Mouse (Mus musculus): Measurements from ENCODE around the gene Tead3. TPM values are rescaled to one million over a fixed set of nuclear protein-coding genes. Genes with fewer than 3 reads are reported as not detected.
A peak's percentile ranks its signal among the peaks of the same experiment; 100 is the strongest.

Tead3 gene
- polyA plus RNA-seq, 1 experiment from 2014 or later = 13.3 TPM

DNA sequence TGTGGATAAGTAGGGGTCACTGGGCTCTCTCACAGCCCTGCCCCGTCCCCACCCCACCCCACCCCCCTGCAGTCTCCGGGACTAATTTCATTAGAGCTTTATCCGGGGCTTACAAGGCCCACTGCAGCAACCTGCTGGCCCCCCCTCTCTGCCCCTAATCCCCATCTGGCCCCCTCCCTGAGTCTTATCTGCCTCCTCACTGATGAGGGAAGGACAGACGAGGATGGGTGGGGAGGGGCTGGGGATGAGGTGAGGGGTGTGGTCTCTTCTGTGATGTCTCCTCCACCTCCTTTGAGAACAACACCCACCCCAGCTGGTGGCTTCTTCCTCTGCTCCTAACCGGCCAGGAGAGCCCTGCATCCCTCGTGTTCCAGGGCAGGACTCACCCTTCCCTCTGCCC is 29.6 kb upstream of the Tead3 start:
- H3K4me1 ChIP-seq (replicated peaks; ENCODE audit: control insufficient read depth, insufficient read depth, low read length) = no peaks in the 10 kb centered on the region
- no peak overlapping the region for H3K9ac ChIP-seq (ENCODE audit: low read length)
- no peak overlapping the region for H3K4me3 ChIP-seq (ENCODE audit: low read depth, low read length)
- H3K27me3 ChIP-seq (replicated peaks; ENCODE audit: control insufficient read depth, insufficient read depth, low read length) = peaks cover 8% of the 10 kb centered on the region
- ATAC-seq (replicated peaks; ENCODE audit: low FRiP score, low TSS enrichment, low read depth) (no peak), DNase-seq (ENCODE audit: low spot score) (no peak)
- no peak overlapping the region for H3K27ac ChIP-seq (ENCODE audit: low read depth)
- no peak overlapping the region for H3K4me2 ChIP-seq (ENCODE audit: low read length)
- no peaks in the 10 kb centered on the region for H3K9me3 ChIP-seq (ENCODE audit: control insufficient read depth, low read length)
- 7% methylated on average over 6 of the region's 6 CpGs for WGBS
- no peaks in the 10 kb centered on the region for H3K36me3 ChIP-seq (ENCODE audit: control insufficient read depth, insufficient read depth, low read length)

GRCm38 (mm10) chr17:28375592-28376061 is 25.0 kb upstream of the Tead3 start:
- H3K9ac ChIP-seq (ENCODE audit: low read length) = no peak overlapping the region
- peak overlapping the region; percentile 6; the same call in 1 of the 2 replicates for H3K4me2 ChIP-seq (ENCODE audit: low read length)
- H3K27me3 ChIP-seq (replicated peaks; ENCODE audit: control insufficient read depth, insufficient read depth, low read length) = peaks cover 24% of the 10 kb centered on the region
- 6% methylated on average over 17 of the region's 17 CpGs for WGBS
- no peaks in the 10 kb centered on the region for H3K36me3 ChIP-seq (ENCODE audit: control insufficient read depth, insufficient read depth, low read length)
- H3K9me3 ChIP-seq (ENCODE audit: control insufficient read depth, low read length) = no peaks in the 10 kb centered on the region
- DNase-seq (ENCODE audit: low spot score) (no peak), ATAC-seq (replicated peaks; ENCODE audit: low FRiP score, low TSS enrichment, low read depth) (peak; percentile 51)
- H3K4me3 ChIP-seq (ENCODE audit: low read depth, low read length) = no peak overlapping the region
- no peak overlapping the region for H3K27ac ChIP-seq (ENCODE audit: low read depth)
- no peaks in the 10 kb centered on the region for H3K4me1 ChIP-seq (replicated peaks; ENCODE audit: control insufficient read depth, insufficient read depth, low read length)

DNA sequence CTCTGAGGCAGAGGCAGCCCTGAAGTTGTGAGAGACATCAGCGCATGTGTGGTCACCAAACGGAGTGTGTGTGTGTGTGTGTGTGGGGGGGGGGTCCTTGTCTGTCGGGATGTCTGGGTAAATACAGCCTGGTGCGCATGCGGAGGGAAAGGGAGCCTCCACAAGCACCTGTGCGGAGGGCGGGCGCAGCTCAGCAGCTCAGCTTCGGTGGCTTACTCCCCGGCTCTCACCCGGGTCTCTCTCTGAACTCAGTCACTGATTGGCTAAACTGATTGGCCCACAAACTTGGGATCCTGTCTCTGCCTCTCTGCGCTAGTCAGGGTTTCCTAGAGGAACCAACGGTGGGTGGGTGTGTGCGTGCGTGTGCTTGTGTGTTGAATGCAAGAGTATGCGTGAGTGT is 23.9 kb upstream of the Tead3 start:
- WGBS = 22% methylated on average over 16 of the region's 16 CpGs
- Histone ChIP-seq H3K4me2 (ENCODE audit: low read length) (0 out of 2 replicates have a peak overlapping the region, but pooled peaks have one; percentile 8), H3K4me3 (ENCODE audit: low read depth, low read length) (no peak overlapping the region), H3K27ac (ENCODE audit: low read depth) (no peak overlapping the region), H3K9ac (ENCODE audit: low read length) (no peak overlapping the region), H3K4me1 (replicated peaks; ENCODE audit: control insufficient read depth, insufficient read depth, low read length) (no peaks in the 10 kb centered on the region), H3K27me3 (replicated peaks; ENCODE audit: control insufficient read depth, insufficient read depth, low read length) (peaks cover 24% of the 10 kb centered on the region), H3K9me3 (ENCODE audit: control insufficient read depth, low read length) (no peaks in the 10 kb centered on the region), H3K36me3 (ENCODE audit: control insufficient read depth, insufficient read depth, low read length) (no peaks in the 10 kb centered on the region)
- DNase-seq (ENCODE audit: low spot score) (no peak), ATAC-seq (replicated peaks; ENCODE audit: low FRiP score, low TSS enrichment, low read depth) (no peak)

- Histone ChIP-seq H3K27me3 (replicated peaks; ENCODE audit: control insufficient read depth, insufficient read depth, low read length) (peaks cover 24% of the 10 kb centered on the region), H3K4me2 (ENCODE audit: low read length) (no peak overlapping the region), H3K9ac (ENCODE audit: low read length) (no peak overlapping the region), H3K4me1 (replicated peaks; ENCODE audit: control insufficient read depth, insufficient read depth, low read length) (no peaks in the 10 kb centered on the region), H3K9me3 (ENCODE audit: control insufficient read depth, low read length) (no peaks in the 10 kb centered on the region), H3K4me3 (ENCODE audit: low read depth, low read length) (no peak overlapping the region), H3K27ac (ENCODE audit: low read depth) (no peak overlapping the region), H3K36me3 (ENCODE audit: control insufficient read depth, insufficient read depth, low read length) (no peaks in the 10 kb centered on the region)
- ATAC-seq (replicated peaks; ENCODE audit: low FRiP score, low TSS enrichment, low read depth) (peak; percentile 58; the same call in 1 of the 2 replicates), DNase-seq (ENCODE audit: low spot score) (no peak)
- WGBS = 16% methylated on average over 10 of the region's 10 CpGs
Observed at GRCm38 (mm10) chr17:28373821-28374220, 23.2 kb upstream of the Tead3 start.

DNA sequence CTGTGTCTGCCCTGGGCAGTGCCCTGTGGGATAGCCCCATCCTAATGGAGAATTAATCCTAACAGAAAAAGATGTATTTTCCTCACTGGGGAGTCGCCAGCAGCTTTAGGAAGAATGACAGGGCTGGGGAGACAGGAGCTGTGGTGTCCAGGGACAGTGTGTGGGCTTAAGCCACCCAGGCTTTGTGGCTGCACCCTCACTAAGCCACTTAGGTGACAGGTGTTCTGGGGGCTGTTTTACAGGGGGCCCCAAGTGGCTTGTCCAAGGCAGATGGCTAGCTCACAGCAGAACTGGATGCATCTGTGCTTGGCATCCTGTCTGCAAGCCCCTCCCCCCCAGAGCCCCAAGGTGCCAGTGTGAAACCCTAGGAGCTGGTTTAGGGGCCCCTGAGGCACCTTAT is 21.3 kb upstream of the Tead3 start:
- no peak overlapping the region for H3K9ac ChIP-seq (ENCODE audit: low read length)
- no peak overlapping the region for H3K27ac ChIP-seq (ENCODE audit: low read depth)
- H3K9me3 ChIP-seq (ENCODE audit: control insufficient read depth, low read length) = no peaks in the 10 kb centered on the region
- no peak overlapping the region for H3K4me2 ChIP-seq (ENCODE audit: low read length)
- WGBS = 65% methylated on average over 1 of the region's 1 CpGs
- no peaks in the 10 kb centered on the region for H3K36me3 ChIP-seq (ENCODE audit: control insufficient read depth, insufficient read depth, low read length)
- no peak for ATAC-seq (replicated peaks; ENCODE audit: low FRiP score, low TSS enrichment, low read depth)
- H3K4me3 ChIP-seq (ENCODE audit: low read depth, low read length) = no peak overlapping the region
- H3K4me1 ChIP-seq (replicated peaks; ENCODE audit: control insufficient read depth, insufficient read depth, low read length) = no peaks in the 10 kb centered on the region
- H3K27me3 ChIP-seq (replicated peaks; ENCODE audit: control insufficient read depth, insufficient read depth, low read length) = peaks cover 24% of the 10 kb centered on the region
- DNase-seq (ENCODE audit: low spot score) = no peak

- Histone ChIP-seq H3K4me1 (replicated peaks; ENCODE audit: control insufficient read depth, insufficient read depth, low read length) (no peaks in the 10 kb centered on the region), H3K9ac (ENCODE audit: low read length) (no peak overlapping the region), H3K36me3 (ENCODE audit: control insufficient read depth, insufficient read depth, low read length) (no peaks in the 10 kb centered on the region), H3K27ac (ENCODE audit: low read depth) (no peak overlapping the region), H3K4me3 (ENCODE audit: low read depth, low read length) (no peak overlapping the region), H3K27me3 (replicated peaks; ENCODE audit: control insufficient read depth, insufficient read depth, low read length) (peaks cover 24% of the 10 kb centered on the region), H3K9me3 (ENCODE audit: control insufficient read depth, low read length) (no peaks in the 10 kb centered on the region), H3K4me2 (ENCODE audit: low read length) (no peak overlapping the region)
- 52% methylated on average over 2 of the region's 2 CpGs for WGBS
- no peak for ATAC-seq (replicated peaks; ENCODE audit: low FRiP score, low TSS enrichment, low read depth)
- DNase-seq (ENCODE audit: low spot score) = no peak
Observed at GRCm38 (mm10) chr17:28371286-28371685, 20.7 kb upstream of the Tead3 start.

GRCm38 (mm10) chr17:28369056-28369455 is 18.4 kb upstream of the Tead3 start:
- no peak for ATAC-seq (replicated peaks; ENCODE audit: low FRiP score, low TSS enrichment, low read depth)
- H3K27me3 ChIP-seq (replicated peaks; ENCODE audit: control insufficient read depth, insufficient read depth, low read length) = peaks cover 19% of the 10 kb centered on the region
- DNase-seq (ENCODE audit: low spot score) = no peak
- H3K4me1 ChIP-seq (replicated peaks; ENCODE audit: control insufficient read depth, insufficient read depth, low read length) = 0 out of 2 replicates have a peak, but pooled peaks cover 4% of the 10 kb centered on the region
- no peak overlapping the region for H3K27ac ChIP-seq (ENCODE audit: low read depth)
- H3K9me3 ChIP-seq (ENCODE audit: control insufficient read depth, low read length) = no peaks in the 10 kb centered on the region
- no peak overlapping the region for H3K4me3 ChIP-seq (ENCODE audit: low read depth, low read length)
- whole genome bisulfite sequencing = 65% methylated on average over 5 of the region's 5 CpGs
- H3K36me3 ChIP-seq (ENCODE audit: control insufficient read depth, insufficient read depth, low read length) = no peaks in the 10 kb centered on the region
- no peak overlapping the region for H3K4me2 ChIP-seq (ENCODE audit: low read length)
- no peak overlapping the region for H3K9ac ChIP-seq (ENCODE audit: low read length)

- Histone ChIP-seq H3K4me2 (ENCODE audit: low read length) (no peak overlapping the region), H3K9me3 (ENCODE audit: control insufficient read depth, low read length) (no peaks in the 10 kb centered on the region), H3K27ac (ENCODE audit: low read depth) (no peak overlapping the region), H3K9ac (ENCODE audit: low read length) (no peak overlapping the region), H3K4me3 (ENCODE audit: low read depth, low read length) (no peak overlapping the region), H3K4me1 (replicated peaks; ENCODE audit: control insufficient read depth, insufficient read depth, low read length) (peaks cover 5% of the 10 kb centered on the region; the same call in 1 of the 2 replicates), H3K27me3 (replicated peaks; ENCODE audit: control insufficient read depth, insufficient read depth, low read length) (peaks cover 21% of the 10 kb centered on the region), H3K36me3 (ENCODE audit: control insufficient read depth, insufficient read depth, low read length) (no peaks in the 10 kb centered on the region)
- ATAC-seq (replicated peaks; ENCODE audit: low FRiP score, low TSS enrichment, low read depth) = no peak
- peak; percentile 93 for DNase-seq (ENCODE audit: low spot score)
- 5% methylated on average over 13 of the region's 13 CpGs for WGBS
Observed at GRCm38 (mm10) chr17:28368449-28368848, 17.8 kb upstream of the Tead3 start.

DNA sequence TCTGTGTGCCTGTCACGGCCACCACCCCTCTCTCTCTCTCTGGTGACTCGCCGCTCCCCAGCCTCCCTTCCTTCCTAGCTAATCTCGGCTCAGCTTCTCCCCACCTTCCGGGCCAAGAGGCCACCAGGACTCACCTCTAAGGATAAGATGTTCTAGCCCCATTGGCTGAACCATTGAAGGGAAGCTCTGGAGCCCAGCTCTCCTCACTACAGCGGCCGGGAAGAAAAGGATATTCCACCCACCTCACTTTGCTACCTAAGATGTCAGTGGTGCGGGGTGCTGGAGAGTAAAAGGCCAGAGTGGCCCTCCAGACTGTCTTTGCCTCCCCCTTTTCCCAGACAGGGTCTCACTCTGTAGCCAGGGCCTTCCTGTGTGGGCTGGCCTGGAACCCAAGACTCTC is 14.5 kb upstream of the Tead3 start, which contains the start of gene Tulp1:
Gene Tulp1, minus strand, starts transcription at position 101 of the 400 bp plus-strand sequence.
- peaks cover 15% of the 10 kb centered on the region; the same call in 1 of the 2 replicates for H3K4me1 ChIP-seq (replicated peaks; ENCODE audit: control insufficient read depth, insufficient read depth, low read length)

More for the DNA sequence above, 14.5 kb upstream of the Tead3 start, which contains the start of gene Tulp1:
- Histone ChIP-seq H3K9ac (ENCODE audit: low read length) (0 out of 2 replicates have a peak within 1 kb of the TSS, but pooled peaks have one; percentile 29), H3K4me3 (ENCODE audit: low read depth, low read length) (peak within 1 kb of the TSS; percentile 22), H3K27ac (ENCODE audit: low read depth) (no peak within 1 kb of the TSS), H3K27me3 (replicated peaks; ENCODE audit: control insufficient read depth, insufficient read depth, low read length) (peaks cover 36% of the 10 kb centered on the region), H3K4me2 (ENCODE audit: low read length) (peak within 1 kb of the TSS; percentile 44), H3K9me3 (ENCODE audit: control insufficient read depth, low read length) (no peaks in the 10 kb centered on the region), H3K36me3 (ENCODE audit: control insufficient read depth, insufficient read depth, low read length) (no peaks in the 10 kb centered on the region)
- 35% methylated on average over 8 of the region's 8 CpGs for WGBS
- DNase-seq (ENCODE audit: low spot score) (no peak), ATAC-seq (replicated peaks; ENCODE audit: low FRiP score, low TSS enrichment, low read depth) (no peak)

Measured in intestine, embryonic 14.5 days (tissue).